Mouse (Mus musculus) erythroblast, adult 5-6 weeks (primary cell): ENCODE measurements around the gene Ypel3. TPM values are rescaled to one million over a fixed set of nuclear protein-coding genes. Genes with fewer than 3 reads are reported as not detected.
"Not testable (repeated sequence)": the region's sequence is repeated elsewhere in the genome, so short reads cannot be mapped to it uniquely, and the experiment has no call there.

Experiments
- ATAC-seq: replicated peaks from 2 replicates; pipeline ENCODE4 v1.8.0; 2016; ENCODE audit warnings: moderate number of reproducible peaks, mild to moderate bottlenecking, moderate TSS enrichment, inconsistent platforms; ENCODE audit not compliant: poor library complexity, low FRiP score, severe bottlenecking
- total RNA-seq, 2 experiments: library from RNA; stranded (forward) in 1 of 2; stranded (reverse) in 1 of 2; fragments of 150-400 nt in 1 of 2; fragments of 200-764, 138-1000 nt in 1 of 2; gene quantifications; 2 replicates each; pipeline versions ENCODE4 v1.2.3 to v1.2.4; 2015 to 2017; ENCODE audit warnings: low replicate concordance in 2 of 2

The Ypel3 gene
- 752 and 763 TPM in 2 replicates for total RNA-seq (2015; ENCODE audit: low replicate concordance)
- total RNA-seq (2017; ENCODE audit: low replicate concordance), result 364 and 550 TPM in 2 replicates

GRCm38 (mm10) chr7:126776598-126777057 lies at the start of gene Ypel3:
Gene Ypel3, plus strand, starts transcription at chr7:126776955.
- ATAC-seq, result peak; percentile 91

GRCm38 (mm10) chr7:126730256-126730789 lies 46.4 kb upstream of the Ypel3 start:
- not testable (repeated sequence) for ATAC-seq

- ATAC-seq, result no peak
These were observed 40.6 kb upstream of the Ypel3 start for GRCm38 (mm10) chr7:126736122-126736521.

GRCm38 (mm10) chr7:126739551-126739950 lies 37.2 kb upstream of the Ypel3 start:
- ATAC-seq, result no peak

- ATAC-seq, result no peak
These were observed 36.5 kb upstream of the Ypel3 start for GRCm38 (mm10) chr7:126740132-126740735.

GRCm38 (mm10) chr7:126740977-126741376 lies 35.8 kb upstream of the Ypel3 start:
- ATAC-seq, result no peak

GRCm38 (mm10) chr7:126741452-126741851 lies 35.3 kb upstream of the Ypel3 start:
- ATAC-seq, result no peak

- no peak for ATAC-seq
These were observed 34.7 kb upstream of the Ypel3 start for GRCm38 (mm10) chr7:126741964-126742482.

GRCm38 (mm10) chr7:126746066-126746465 lies 30.7 kb upstream of the Ypel3 start:
- no peak for ATAC-seq

GRCm38 (mm10) chr7:126746798-126747197 lies 30.0 kb upstream of the Ypel3 start:
- ATAC-seq, result no peak

GRCm38 (mm10) chr7:126748824-126749223 lies 27.9 kb upstream of the Ypel3 start:
- no peak for ATAC-seq

GRCm38 (mm10) chr7:126749582-126750343 lies 27.0 kb upstream of the Ypel3 start:
- ATAC-seq, result no peak

- ATAC-seq, result peak; percentile 77
These were observed 21.9 kb upstream of the Ypel3 start for GRCm38 (mm10) chr7:126754866-126755265.

GRCm38 (mm10) chr7:126758539-126758938 lies 18.2 kb upstream of the Ypel3 start:
- no peak for ATAC-seq

GRCm38 (mm10) chr7:126759050-126759671 lies 17.6 kb upstream of the Ypel3 start, which contains the start of gene Mapk3:
Gene Mapk3, plus strand, starts transcription at chr7:126759601.
- peak; percentile 79 for ATAC-seq

- peak; percentile 45 for ATAC-seq
These were observed 16.9 kb upstream of the Ypel3 start for GRCm38 (mm10) chr7:126759672-126760390.

- ATAC-seq, result no peak
These were observed 16.4 kb upstream of the Ypel3 start for GRCm38 (mm10) chr7:126760391-126760802.

GRCm38 (mm10) chr7:126760956-126761355 lies 15.8 kb upstream of the Ypel3 start:
- no peak for ATAC-seq

GRCm38 (mm10) chr7:126761529-126762067 lies 15.2 kb upstream of the Ypel3 start:
- ATAC-seq, result no peak
